Mouse (Mus musculus) CD4-positive naive resting alpha-beta T cell, adult 57 days (primary cell): ENCODE results near the gene Vmn1r180. TPM values are rescaled to one million over a fixed set of nuclear protein-coding genes. Genes with fewer than 3 reads are reported as not detected.

Experiments used
- total RNA-seq: library from RNA; stranded (reverse); gene quantifications from one replicate; pipeline ENCODE4 v1.2.4, GENCODE M21; 2023

Vmn1r180 gene
- not detected for total RNA-seq

GRCm38 (mm10) chr7:23950332-23950731 is at the start of gene Vmn1r180:
Gene Vmn1r180, plus strand, starts transcription at chr7:23950632.

GRCm38 (mm10) chr7:23926678-23927077 is 23.8 kb upstream of the Vmn1r180 start, which contains the start of gene Vmn1r179:
Gene Vmn1r179, plus strand, starts transcription at chr7:23926978.

GRCm38 (mm10) chr7:23974315-23974714 is 23.9 kb downstream of the Vmn1r180 start, which contains the start of gene Vmn1r181:
Gene Vmn1r181, plus strand, starts transcription at chr7:23974615.

GRCm38 (mm10) chr7:24001391-24001790 is 51.0 kb downstream of the Vmn1r180 start, which contains the start of gene V1rd19:
Gene V1rd19, plus strand, starts transcription at chr7:24001691.

Other genes with a start within 250 kb of the Vmn1r180 start
- not detected for gene Vmn1r173, start 249.9 kb upstream of the Vmn1r180 start, total RNA-seq
- gene Vmn1r174, start 198.4 kb upstream of the Vmn1r180 start, total RNA-seq: not detected
- not detected for gene Vmn1r175, start 140.0 kb upstream of the Vmn1r180 start, total RNA-seq
- not detected for gene Vmn1r176, start 113.3 kb upstream of the Vmn1r180 start, total RNA-seq
- not detected for gene Vmn1r177, start 84.2 kb upstream of the Vmn1r180 start, total RNA-seq
- not detected for gene Vmn1r178, start 58.6 kb upstream of the Vmn1r180 start, total RNA-seq
- not detected for gene Vmn1r179, start 23.7 kb upstream of the Vmn1r180 start, total RNA-seq
- gene Vmn1r181, start 24.0 kb downstream of the Vmn1r180 start, total RNA-seq: not detected
- not detected for gene V1rd19, start 51.1 kb downstream of the Vmn1r180 start, total RNA-seq
- not detected for gene Vmn1r183, start 102.6 kb downstream of the Vmn1r180 start, total RNA-seq
- 32.1 TPM for gene Zfp180, start 131.3 kb downstream of the Vmn1r180 start, total RNA-seq
- 2.5 TPM for gene Zfp112, start 161.7 kb downstream of the Vmn1r180 start, total RNA-seq
- 6.9 TPM for gene Zfp235, start 183.5 kb downstream of the Vmn1r180 start, total RNA-seq
- not detected for gene Zfp114, start 224.4 kb downstream of the Vmn1r180 start, total RNA-seq